Mouse (Mus musculus) MEL (cell line): Measurements from ENCODE around the gene Sntg2. TPM values are rescaled to one million over a fixed set of nuclear protein-coding genes. Genes with fewer than 3 reads are reported as not detected.

Experiments
- DNase-seq: peaks from one replicate; pipeline ENCODE4 v3.0.0; 2011; ENCODE audit warnings: low read depth, low spot score
- H3K27ac ChIP-seq: 2 replicates; pipeline ENCODE4 v1.5.1; 2012; ENCODE audit warnings: low read depth, mild to moderate bottlenecking, control low read depth, low read length, moderate library complexity; ENCODE audit not compliant: control insufficient read depth
- H3K27me3 ChIP-seq, 2 experiments: fragments of 150-350 bp in 1 of 2; sonication (generic) in 1 of 2; 2 replicates each; pipeline ENCODE4 v1.6.1; 2012; ENCODE audit warnings: low read length in 2 of 2, mild to moderate bottlenecking in 2 of 2, improper control_type of control experiment in 1 of 2, moderate library complexity in 1 of 2; ENCODE audit not compliant: insufficient read depth in 2 of 2, control insufficient read depth in 1 of 2
- H3K36me3 ChIP-seq, 2 experiments: 2 replicates each; pipeline ENCODE4 v1.6.1; 2012 to 2014; ENCODE audit warnings: low read length in 2 of 2, improper control_type of control experiment in 1 of 2, inconsistent platforms in 1 of 2, mild to moderate bottlenecking in 1 of 2; ENCODE audit not compliant: insufficient read depth in 2 of 2, control insufficient read depth in 1 of 2
- H3K4me1 ChIP-seq, 2 experiments: fragments of 150-350 bp in 1 of 2; sonication (generic) in 1 of 2; 2 replicates each; pipeline ENCODE4 v1.6.1; 2012; ENCODE audit warnings: low read length in 2 of 2, improper control_type of control experiment in 1 of 2, mild to moderate bottlenecking in 1 of 2; ENCODE audit not compliant: insufficient read depth in 2 of 2, control insufficient read depth in 1 of 2
- H3K4me3 ChIP-seq, 2 experiments: fragments of 150-350 bp in 1 of 2; sonication (generic) in 1 of 2; 2 replicates each; pipeline ENCODE4 v1.5.1; 2012; ENCODE audit warnings: low read depth in 2 of 2, low read length in 2 of 2, mild to moderate bottlenecking in 2 of 2, moderate library complexity in 2 of 2, control low read depth in 1 of 2, improper control_type of control experiment in 1 of 2; ENCODE audit not compliant: control insufficient read depth in 1 of 2, insufficient read depth in 1 of 2
- H3K79me2 ChIP-seq: 2 replicates; pipeline ENCODE4 v1.6.1; 2012; ENCODE audit warnings: mild to moderate bottlenecking, low read length, moderate library complexity; ENCODE audit not compliant: control insufficient read depth, poor library complexity, insufficient read depth
- H3K9ac ChIP-seq: 2 replicates; pipeline ENCODE4 v1.6.1; 2012; ENCODE audit warnings: low read depth, mild to moderate bottlenecking, control low read depth, low read length, moderate library complexity; ENCODE audit not compliant: control insufficient read depth, poor library complexity, severe bottlenecking
- H3K9me3 ChIP-seq: fragments of 150-350 bp; sonication (generic); replicated peaks from 2 replicates; pipeline ENCODE4 v1.6.1; 2012; ENCODE audit warnings: mild to moderate bottlenecking, low read length, improper control_type of control experiment, moderate library complexity; ENCODE audit not compliant: insufficient read depth
- BHLHE40 ChIP-seq: IDR thresholded peaks from 2 replicates; pipeline ENCODE4 v1.6.1; 2012; ENCODE audit warnings: low read depth, mild to moderate bottlenecking, inconsistent platforms, low read length, improper control_type of control experiment, borderline replicate concordance
- CHD1 ChIP-seq: IDR thresholded peaks from 2 replicates; pipeline ENCODE4 v1.6.1; 2012; ENCODE audit warnings: low read depth, mild to moderate bottlenecking, inconsistent platforms, low read length, improper control_type of control experiment
- CHD2 ChIP-seq: IDR thresholded peaks from 2 replicates; pipeline ENCODE4 v1.6.1; 2011; ENCODE audit warnings: low read length, improper control_type of control experiment
- ELF1 ChIP-seq: IDR thresholded peaks from 2 replicates; pipeline ENCODE4 v1.6.1; 2014; ENCODE audit warnings: low read depth, mild to moderate bottlenecking, inconsistent platforms, low read length, improper control_type of control experiment, moderate library complexity
- GATA1 ChIP-seq: IDR thresholded peaks from 2 replicates; pipeline ENCODE4 v1.6.1; 2011; ENCODE audit warnings: low read depth, low read length, improper control_type of control experiment
- HCFC1 ChIP-seq: IDR thresholded peaks from 2 replicates; pipeline ENCODE4 v1.6.1; 2012; ENCODE audit warnings: low read depth, mild to moderate bottlenecking, inconsistent platforms, low read length, improper control_type of control experiment, moderate library complexity
- MAFK ChIP-seq: IDR thresholded peaks from 2 replicates; pipeline ENCODE4 v1.6.1; 2011; ENCODE audit warnings: low read depth, mild to moderate bottlenecking, low read length, improper control_type of control experiment, borderline replicate concordance
- MAX ChIP-seq: IDR thresholded peaks from 2 replicates; pipeline ENCODE4 v1.6.1; 2011; ENCODE audit warnings: low read length, improper control_type of control experiment
- MYC ChIP-seq: IDR thresholded peaks from 2 replicates; pipeline ENCODE4 v1.6.1; 2011; ENCODE audit warnings: low read depth, mild to moderate bottlenecking, low read length, improper control_type of control experiment, moderate library complexity
- POLR2A ChIP-seq, 2 experiments: IDR thresholded peaks; 2 replicates each; pipeline ENCODE4 v1.6.1; 2011 to 2012; ENCODE audit warnings: low read length in 2 of 2, mild to moderate bottlenecking in 2 of 2, control low read depth in 1 of 2, improper control_type of control experiment in 1 of 2, low read depth in 1 of 2, moderate library complexity in 1 of 2; ENCODE audit not compliant: control insufficient read depth in 1 of 2, insufficient read depth in 1 of 2, poor library complexity in 1 of 2
- POLR2AphosphoS2 ChIP-seq: IDR thresholded peaks from 2 replicates; pipeline ENCODE4 v1.6.1; 2011; ENCODE audit warnings: low read length, improper control_type of control experiment
- RAD21 ChIP-seq: IDR thresholded peaks from 2 replicates; pipeline ENCODE4 v1.6.1; 2011; ENCODE audit warnings: mild to moderate bottlenecking, low read depth, low read length, improper control_type of control experiment
- SMC3 ChIP-seq: IDR thresholded peaks from 2 replicates; pipeline ENCODE4 v1.6.1; 2011; ENCODE audit warnings: low read depth, low read length, improper control_type of control experiment
- UBTF ChIP-seq: IDR thresholded peaks from 2 replicates; pipeline ENCODE4 v1.6.1; 2012; ENCODE audit warnings: low read depth, mild to moderate bottlenecking, inconsistent platforms, low read length, improper control_type of control experiment, moderate library complexity, borderline replicate concordance; ENCODE audit not compliant: insufficient read depth
- USF2 ChIP-seq, 2 experiments: IDR thresholded peaks; 2 replicates each; pipeline ENCODE4 v1.6.1; 2011 to 2012; ENCODE audit warnings: improper control_type of control experiment in 2 of 2, low read length in 2 of 2, borderline replicate concordance in 1 of 2, inconsistent platforms in 1 of 2, low read depth in 1 of 2, mild to moderate bottlenecking in 1 of 2; ENCODE audit not compliant: insufficient read depth in 1 of 2
- ZC3H11A ChIP-seq: IDR thresholded peaks from 2 replicates; pipeline ENCODE4 v1.6.1; 2012; ENCODE audit warnings: low read depth, mild to moderate bottlenecking, inconsistent platforms, low read length, improper control_type of control experiment
- ZMIZ1 ChIP-seq: IDR thresholded peaks from 2 replicates; pipeline ENCODE4 v1.6.1; 2012; ENCODE audit warnings: low read depth, mild to moderate bottlenecking, inconsistent platforms, low read length, improper control_type of control experiment, moderate library complexity
- ZNF384 ChIP-seq: IDR thresholded peaks from 2 replicates; pipeline ENCODE4 v1.6.1; 2012; ENCODE audit warnings: low read depth, mild to moderate bottlenecking, inconsistent platforms, low read length, improper control_type of control experiment
- polyA plus RNA-seq, 2 experiments: library from polyadenylated mRNA; stranded (reverse) in 1 of 2; unstranded in 1 of 2; fragments of >175 nt in 1 of 2; fragments of >200 nt in 1 of 2; gene quantifications; 2 replicates each; pipeline versions ENCODE4 v1.2.1 to v1.2.4; 2012; ENCODE audit warnings: low replicate concordance in 2 of 2, low read depth in 1 of 2; ENCODE audit not compliant: insufficient read length in 2 of 2, insufficient read depth in 1 of 2, missing spikeins in 1 of 2
- total RNA-seq: library from RNA; depleted of rRNA; stranded (reverse); fragments of 300-350 nt; gene quantifications from 2 replicates; pipeline ENCODE4 v1.2.3, GENCODE M21; 2012

Gene Sntg2
- total and polyA plus RNA-seq, 3 experiments, result not detected

DNA sequence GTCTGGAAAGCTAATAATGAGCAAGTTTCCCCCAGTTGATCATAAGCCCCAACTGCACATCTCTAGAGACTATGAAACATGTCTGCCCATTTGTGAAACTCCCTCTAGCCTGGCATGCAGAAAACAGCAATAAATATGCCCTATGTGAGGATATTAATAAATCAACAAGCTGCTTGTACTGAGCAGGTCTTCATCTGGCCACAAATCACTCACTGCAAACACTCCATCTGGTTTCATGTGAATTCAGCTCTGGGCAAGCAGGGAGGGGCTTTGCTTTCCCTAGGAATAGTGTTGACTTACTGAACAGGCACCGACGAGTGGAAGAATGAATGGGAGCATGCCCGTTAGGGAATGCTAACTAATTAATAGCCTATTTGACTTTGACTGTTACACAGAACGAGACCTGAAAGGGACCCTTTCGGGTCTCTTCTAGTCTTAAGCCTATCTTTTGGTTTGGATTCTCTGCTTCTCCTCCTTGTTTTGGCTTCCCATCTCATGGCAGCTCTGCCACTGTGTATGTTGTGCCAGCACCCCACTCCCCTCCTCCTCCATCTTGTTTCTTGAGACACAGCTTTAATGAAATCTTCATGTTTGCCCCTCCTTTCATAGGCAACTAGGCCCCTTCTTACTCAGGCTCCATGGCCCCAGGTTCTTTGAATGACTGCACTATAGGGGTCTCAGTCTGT, 86.1 kb downstream of the Sntg2 start:
- no peak for DNase-seq
- no peaks in the 10 kb centered on the region for H3K36me3 ChIP-seq
- TF ChIP-seq BHLHE40 (no peak), MAX (no peak), POLR2AphosphoS2 (no peak), ZC3H11A (no peak), ELF1 (no peak), CHD1 (no peak), POLR2A (IDR thresholded peaks at IDR 0.05; ENCODE audit: control insufficient read depth in 1 of 2, insufficient read depth in 1 of 2, low read depth in 1 of 2, low read length in 2 of 2, poor library complexity in 1 of 2) (no peak), USF2 (IDR thresholded peaks at IDR 0.05; ENCODE audit: borderline replicate concordance in 1 of 2, insufficient read depth in 1 of 2, low read depth in 1 of 2, low read length in 2 of 2) (no peak), ZNF384 (no peak), MAFK (no peak), SMC3 (no peak), GATA1 (no peak), HCFC1 (no peak), ZMIZ1 (no peak), RAD21 (no peak), MYC (no peak), CHD2 (no peak)
- TF ChIP-seq, all 39 proteins: peak for 0
- Histone ChIP-seq H3K9me3 (no peaks in the 10 kb centered on the region), H3K9ac (no peak overlapping the region), H3K4me3 (no peak overlapping the region), H3K79me2 (no peaks in the 10 kb centered on the region), H3K27me3 (no peaks in the 10 kb centered on the region), H3K4me1 (no peaks in the 10 kb centered on the region), H3K27ac (no peak overlapping the region)

DNA sequence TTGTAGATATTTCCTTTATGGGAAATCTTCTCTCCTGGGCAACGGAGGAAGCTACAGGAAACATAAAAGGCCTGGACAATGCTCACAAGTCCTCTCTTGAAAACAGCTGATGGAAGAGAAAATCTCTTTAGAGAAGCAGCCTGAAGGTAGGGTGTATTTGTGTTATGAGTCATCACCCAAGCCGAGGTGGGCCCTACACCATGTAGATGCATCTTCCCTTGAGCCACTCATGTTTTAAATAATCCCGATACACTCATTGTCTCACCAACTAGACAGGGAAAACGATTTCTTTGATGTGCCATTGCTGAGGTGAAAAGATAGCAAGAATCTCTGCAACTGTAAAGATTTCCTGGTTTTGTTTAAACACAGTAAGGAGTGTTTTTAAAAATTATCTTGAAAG, 89.4 kb downstream of the Sntg2 start:
- no peak for DNase-seq
- TF ChIP-seq CHD2 (no peak), SMC3 (no peak), MAX (no peak), UBTF (no peak)

More for the DNA sequence above, 89.4 kb downstream of the Sntg2 start:
- Histone ChIP-seq H3K79me2 (no peaks in the 10 kb centered on the region), H3K4me3 (no peak overlapping the region), H3K27me3 (no peaks in the 10 kb centered on the region), H3K36me3 (no peaks in the 10 kb centered on the region), H3K9ac (no peak overlapping the region), H3K4me1 (no peaks in the 10 kb centered on the region), H3K27ac (no peak overlapping the region), H3K9me3 (no peaks in the 10 kb centered on the region)
